Mouse (Mus musculus): ENCODE data around the gene Pomt2. TPM values are rescaled to one million over a fixed set of nuclear protein-coding genes. Genes with fewer than 3 reads are reported as not detected.

The Pomt2 gene
- polyA plus RNA-seq, 1 experiment from 2014 or later: 14.5 TPM

- H3K27me3 ChIP-seq: no peaks in the 10 kb centered on the region
- no peak overlapping the region for H3K4me3 ChIP-seq (replicated peaks)
- no peaks in the 10 kb centered on the region for H3K4me1 ChIP-seq
- 39% methylated on average over 4 of the region's 4 CpGs for WGBS
- no peak for ATAC-seq (ENCODE audit: insufficient number of reproducible peaks, low FRiP score, low TSS enrichment, low read depth)
- no peak overlapping the region for H3K4me2 ChIP-seq (replicated peaks)
- no peaks in the 10 kb centered on the region for H3K9me3 ChIP-seq (replicated peaks)
- H3K9ac ChIP-seq: no peak overlapping the region
- no peak overlapping the region for H3K27ac ChIP-seq (replicated peaks)
- no peaks in the 10 kb centered on the region for H3K36me3 ChIP-seq
Observed at GRCm38 (mm10) chr12:87088331-87088730, 59.4 kb downstream of the Pomt2 start.

- no peaks in the 10 kb centered on the region for H3K27me3 ChIP-seq
Observed at GRCm38 (mm10) chr12:87087236-87087635, 60.5 kb downstream of the Pomt2 start.

GRCm38 (mm10) chr12:87082797-87083196 is 65.0 kb downstream of the Pomt2 start:
- no peak overlapping the region for H3K27ac ChIP-seq (replicated peaks)
- no peaks in the 10 kb centered on the region for H3K27me3 ChIP-seq
- H3K4me3 ChIP-seq (replicated peaks): no peak overlapping the region
- no peaks in the 10 kb centered on the region for H3K36me3 ChIP-seq
- ATAC-seq (ENCODE audit: insufficient number of reproducible peaks, low FRiP score, low TSS enrichment, low read depth): no peak
- H3K9ac ChIP-seq: no peak overlapping the region
- H3K4me1 ChIP-seq: no peaks in the 10 kb centered on the region
- WGBS: 68% methylated on average over 8 of the region's 8 CpGs
- no peaks in the 10 kb centered on the region for H3K9me3 ChIP-seq (replicated peaks)
- H3K4me2 ChIP-seq (replicated peaks): no peak overlapping the region

More at GRCm38 (mm10) chr12:87087236-87087635, 60.5 kb downstream of the Pomt2 start:
- no peak overlapping the region for H3K9ac ChIP-seq
- no peaks in the 10 kb centered on the region for H3K4me1 ChIP-seq
- H3K36me3 ChIP-seq: no peaks in the 10 kb centered on the region
- no peak overlapping the region for H3K27ac ChIP-seq (replicated peaks)
- H3K4me3 ChIP-seq (replicated peaks): no peak overlapping the region
- WGBS: 68% methylated on average over 7 of the region's 7 CpGs
- no peaks in the 10 kb centered on the region for H3K9me3 ChIP-seq (replicated peaks)
- no peak for ATAC-seq (ENCODE audit: insufficient number of reproducible peaks, low FRiP score, low TSS enrichment, low read depth)
- H3K4me2 ChIP-seq (replicated peaks): no peak overlapping the region

GRCm38 (mm10) chr12:87076610-87077009 is 71.2 kb downstream of the Pomt2 start:
- no peaks in the 10 kb centered on the region for H3K4me1 ChIP-seq
- H3K36me3 ChIP-seq: no peaks in the 10 kb centered on the region
- no peaks in the 10 kb centered on the region for H3K27me3 ChIP-seq
- no peak overlapping the region for H3K4me2 ChIP-seq (replicated peaks)
- H3K9ac ChIP-seq: no peak overlapping the region
- no peak overlapping the region for H3K27ac ChIP-seq (replicated peaks)
- no peak overlapping the region for H3K4me3 ChIP-seq (replicated peaks)
- no peak for ATAC-seq (ENCODE audit: insufficient number of reproducible peaks, low FRiP score, low TSS enrichment, low read depth)
- no peaks in the 10 kb centered on the region for H3K9me3 ChIP-seq (replicated peaks)
- WGBS: 90% methylated on average over 2 of the region's 2 CpGs

- no peak overlapping the region for H3K27ac ChIP-seq (replicated peaks)
- H3K9me3 ChIP-seq (replicated peaks): no peaks in the 10 kb centered on the region
- no peak overlapping the region for H3K9ac ChIP-seq
- no peaks in the 10 kb centered on the region for H3K36me3 ChIP-seq
- no peaks in the 10 kb centered on the region for H3K4me1 ChIP-seq
- H3K4me3 ChIP-seq (replicated peaks): no peak overlapping the region
- no peak for ATAC-seq (ENCODE audit: insufficient number of reproducible peaks, low FRiP score, low TSS enrichment, low read depth)
- 60% methylated on average over 5 of the region's 5 CpGs for WGBS
- no peaks in the 10 kb centered on the region for H3K27me3 ChIP-seq
- no peak overlapping the region for H3K4me2 ChIP-seq (replicated peaks)
Observed at GRCm38 (mm10) chr12:87070520-87070919, 77.2 kb downstream of the Pomt2 start.

- H3K36me3 ChIP-seq: no peaks in the 10 kb centered on the region
- 64% methylated on average over 5 of the region's 5 CpGs for WGBS
- H3K4me3 ChIP-seq (replicated peaks): no peak overlapping the region
- no peak overlapping the region for H3K9ac ChIP-seq
- ATAC-seq (ENCODE audit: insufficient number of reproducible peaks, low FRiP score, low TSS enrichment, low read depth): no peak
- no peaks in the 10 kb centered on the region for H3K9me3 ChIP-seq (replicated peaks)
- no peaks in the 10 kb centered on the region for H3K4me1 ChIP-seq
- no peaks in the 10 kb centered on the region for H3K27me3 ChIP-seq
- no peak overlapping the region for H3K27ac ChIP-seq (replicated peaks)
- H3K4me2 ChIP-seq (replicated peaks): no peak overlapping the region
Observed at GRCm38 (mm10) chr12:87066429-87066828, 81.3 kb downstream of the Pomt2 start.

GRCm38 (mm10) chr12:87065446-87065845 is 82.3 kb downstream of the Pomt2 start:
- Histone ChIP-seq H3K9ac (no peak overlapping the region), H3K4me3 (replicated peaks) (no peak overlapping the region), H3K4me2 (replicated peaks) (no peak overlapping the region), H3K27me3 (no peaks in the 10 kb centered on the region), H3K27ac (replicated peaks) (no peak overlapping the region), H3K36me3 (no peaks in the 10 kb centered on the region), H3K4me1 (no peaks in the 10 kb centered on the region), H3K9me3 (replicated peaks) (no peaks in the 10 kb centered on the region)
- 83% methylated on average over 11 of the region's 11 CpGs for WGBS
- no peak for ATAC-seq (ENCODE audit: insufficient number of reproducible peaks, low FRiP score, low TSS enrichment, low read depth)

GRCm38 (mm10) chr12:87057066-87057465 is 90.7 kb downstream of the Pomt2 start:
- no peak for ATAC-seq (ENCODE audit: insufficient number of reproducible peaks, low FRiP score, low TSS enrichment, low read depth)
- Histone ChIP-seq H3K4me2 (replicated peaks) (no peak overlapping the region), H3K4me1 (no peaks in the 10 kb centered on the region), H3K27me3 (peaks cover 20% of the 10 kb centered on the region), H3K9me3 (replicated peaks) (no peaks in the 10 kb centered on the region), H3K27ac (replicated peaks) (no peak overlapping the region), H3K36me3 (no peaks in the 10 kb centered on the region), H3K4me3 (replicated peaks) (no peak overlapping the region), H3K9ac (no peak overlapping the region)
- WGBS: 60% methylated on average over 17 of the region's 17 CpGs

Other genes starting within 250 kb of the Pomt2 start
- gene Cipc, start 200.9 kb downstream of the Pomt2 start, polyA plus RNA-seq (2015; fragmentation: Nextera tagmentation; extraction: Ambion mirVana): 20.3 and 23.2 TPM in 2 replicates
- 0.12 TPM in 1 of 2 replicates, not detected in the other for gene Zdhhc22, start 157.5 kb downstream of the Pomt2 start, polyA plus RNA-seq (2015; fragmentation: Nextera tagmentation; extraction: Ambion mirVana)
- gene Tmem63c, start 126.6 kb downstream of the Pomt2 start, polyA plus RNA-seq (2015; fragmentation: Nextera tagmentation; extraction: Ambion mirVana): 0.16 and 0.28 TPM in 2 replicates
- 0.16 and 0.17 TPM in 2 replicates for gene Ngb, start 45.4 kb downstream of the Pomt2 start, polyA plus RNA-seq (2015; fragmentation: Nextera tagmentation; extraction: Ambion mirVana)
- 31.4 and 38.1 TPM in 2 replicates for gene Gstz1, start 803 bp downstream of the Pomt2 start, polyA plus RNA-seq (2015; fragmentation: Nextera tagmentation; extraction: Ambion mirVana)
- 0.95 and 1.8 TPM in 2 replicates for gene Samd15, start 51.8 kb upstream of the Pomt2 start, polyA plus RNA-seq (2015; fragmentation: Nextera tagmentation; extraction: Ambion mirVana)
- gene Tmed8, start 52.5 kb upstream of the Pomt2 start, polyA plus RNA-seq (2015; fragmentation: Nextera tagmentation; extraction: Ambion mirVana): 2.2 and 2.4 TPM in 2 replicates
- 0.49 and 0.74 TPM in 2 replicates for gene Noxred1, start 90.8 kb upstream of the Pomt2 start, polyA plus RNA-seq (2015; fragmentation: Nextera tagmentation; extraction: Ambion mirVana)
- gene Vipas39, start 118.3 kb upstream of the Pomt2 start, polyA plus RNA-seq (2015; fragmentation: Nextera tagmentation; extraction: Ambion mirVana): 41.1 and 44.2 TPM in 2 replicates
- 220 and 223 TPM in 2 replicates for gene Ahsa1, start 118.5 kb upstream of the Pomt2 start, polyA plus RNA-seq (2015; fragmentation: Nextera tagmentation; extraction: Ambion mirVana)
- 1.5 TPM in 2 replicates for gene Ism2, start 151.7 kb upstream of the Pomt2 start, polyA plus RNA-seq (2015; fragmentation: Nextera tagmentation; extraction: Ambion mirVana)
- gene Sptlc2, start 240.4 kb upstream of the Pomt2 start, polyA plus RNA-seq (2015; fragmentation: Nextera tagmentation; extraction: Ambion mirVana): 73.4 and 73.6 TPM in 2 replicates

Measured in embryonic facial prominence, embryonic 15.5 days (tissue).